Mouse (Mus musculus): ENCODE measurements around the gene Grin2b.

Gene Grin2b

DNA sequence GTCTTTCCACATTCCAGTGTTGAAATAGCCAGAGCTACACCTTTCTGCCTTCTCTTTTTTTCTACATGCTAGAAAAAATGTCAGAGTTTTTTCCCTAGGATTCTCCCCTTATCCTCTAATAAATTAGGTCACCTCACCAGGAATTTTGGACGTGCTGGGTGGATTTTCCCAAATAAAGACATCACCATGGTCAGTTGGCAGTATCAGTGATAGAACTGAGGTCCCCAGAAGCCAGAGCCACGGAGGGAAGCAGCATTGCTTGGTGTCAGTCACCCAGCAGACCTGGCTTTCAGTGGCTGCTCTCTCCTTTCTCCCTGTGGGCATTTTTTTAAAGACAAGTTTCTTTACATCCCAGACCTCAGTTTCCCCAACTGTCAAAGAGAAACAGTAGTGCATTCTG, 68.1 kb downstream of the Grin2b start:
- DNase-seq (ENCODE audit: low read depth, low spot score): no peak

DNA sequence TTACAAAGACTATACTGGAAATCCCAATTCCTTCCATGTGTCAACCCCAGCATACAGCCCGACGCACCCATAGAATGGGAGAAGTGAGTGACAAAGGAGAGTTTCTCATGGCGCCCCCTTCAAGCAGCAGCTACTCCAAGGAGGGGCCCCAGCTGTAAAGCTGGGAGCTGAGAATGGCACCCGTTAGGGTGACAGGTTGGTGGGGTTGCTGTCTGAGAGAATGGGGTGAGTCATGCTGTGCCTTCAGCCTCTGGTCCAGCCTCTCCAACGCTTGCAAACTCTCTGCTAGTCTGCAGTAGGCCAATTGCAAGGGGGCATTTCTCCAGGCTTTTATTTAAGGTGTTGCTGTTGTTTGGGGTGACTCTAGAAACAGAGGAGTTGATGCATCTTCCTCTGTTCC, 73.1 kb downstream of the Grin2b start:
- no peak for DNase-seq (ENCODE audit: low read depth, low spot score)

DNA sequence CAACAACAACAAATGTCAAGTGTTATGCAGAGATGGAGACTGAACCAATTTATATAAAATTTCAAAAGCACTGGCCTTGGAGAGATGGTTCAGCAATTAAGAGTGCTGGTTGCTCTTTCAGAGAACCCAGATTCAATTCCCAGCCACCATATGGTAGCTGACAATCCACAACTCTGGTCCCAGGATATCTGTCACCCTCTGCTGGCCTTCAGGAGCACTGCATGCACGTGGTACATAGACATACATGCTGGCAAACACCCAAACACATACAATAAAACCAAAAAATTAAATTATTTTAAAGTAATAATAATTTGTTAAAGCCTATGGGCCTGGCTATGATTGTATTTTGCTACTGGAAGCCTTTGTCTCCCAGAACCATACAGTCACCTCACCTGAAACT, 77.0 kb downstream of the Grin2b start:
- no peak for DNase-seq (ENCODE audit: low read depth, low spot score)

- no peak for DNase-seq (ENCODE audit: low read depth, low spot score)
Observed at GRCm38 (mm10) chr6:136079991-136080734, 93.1 kb downstream of the Grin2b start.

DNA sequence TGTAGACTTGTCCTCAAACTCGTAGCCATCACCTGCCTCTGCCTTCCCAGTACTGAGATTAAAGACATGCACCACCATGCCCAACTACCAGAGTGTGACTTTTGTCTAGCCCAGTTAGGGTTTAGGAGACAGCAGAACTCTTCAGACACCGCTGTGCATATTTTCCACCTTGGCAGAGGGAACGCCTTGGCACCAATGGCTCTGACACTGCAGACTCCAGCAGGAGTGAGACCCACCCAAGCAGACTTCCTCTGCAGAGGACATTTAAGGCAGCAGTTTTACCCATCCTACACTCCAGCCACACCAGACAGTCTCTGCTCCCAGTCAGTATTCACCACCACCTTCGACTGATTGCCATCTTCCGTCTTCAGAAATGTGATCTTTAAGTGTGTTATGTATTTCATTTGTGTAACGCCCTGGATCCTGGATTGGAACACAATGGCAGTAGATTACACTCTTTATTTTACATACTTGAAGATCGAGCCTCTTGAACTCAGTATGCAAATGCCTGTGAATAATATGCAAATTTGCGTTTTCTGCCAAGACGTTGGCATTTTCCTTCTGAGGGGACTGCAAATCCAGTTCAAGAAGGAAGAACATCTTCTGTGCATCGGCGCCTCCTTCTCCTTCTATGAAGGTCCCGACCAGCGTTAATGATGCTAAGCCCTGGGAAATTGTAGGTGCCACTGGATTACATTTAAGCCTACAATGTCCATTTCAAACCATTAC, 100.8 kb downstream of the Grin2b start:
- no peak for DNase-seq (ENCODE audit: low read depth, low spot score)

DNA sequence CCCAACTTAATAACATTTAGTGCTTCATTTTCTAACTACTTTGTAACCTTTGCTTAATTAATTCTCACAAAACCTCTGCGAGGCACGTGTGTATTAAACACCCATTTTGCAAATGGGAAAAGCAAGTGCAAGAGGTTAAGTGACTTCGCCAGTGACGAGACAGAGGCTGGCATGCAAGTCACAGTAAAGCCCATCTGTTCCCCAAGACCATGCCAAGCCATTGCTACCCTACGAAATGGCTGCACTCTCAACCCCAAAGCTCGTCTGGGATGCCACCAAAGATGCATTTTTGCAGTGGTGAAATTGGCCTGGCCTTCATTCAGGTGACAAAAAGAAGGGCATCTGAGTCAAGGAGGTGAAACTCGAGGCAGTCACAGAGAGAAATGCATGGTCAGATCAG, 103.2 kb downstream of the Grin2b start:
- no peak for DNase-seq (ENCODE audit: low read depth, low spot score)

DNA sequence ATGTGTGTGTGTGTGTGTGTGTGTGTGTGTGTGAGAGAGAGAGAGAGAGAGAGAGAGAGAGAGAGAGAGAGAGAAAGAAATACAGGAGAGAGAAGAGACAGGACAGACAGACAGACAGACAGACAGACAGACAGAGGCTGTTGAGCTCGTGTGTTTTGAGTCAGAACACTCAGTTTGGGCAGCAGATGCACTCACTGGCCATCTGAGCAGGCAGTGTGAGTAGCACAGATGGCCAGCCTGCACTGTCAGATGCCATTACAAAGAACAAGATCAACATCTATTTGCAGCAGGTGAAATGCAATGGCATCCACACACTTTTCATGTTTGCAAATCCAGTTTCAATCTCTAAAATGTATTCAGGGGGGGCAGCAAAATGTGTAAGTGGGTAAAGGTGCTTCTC, 120.0 kb downstream of the Grin2b start:
- no peak for DNase-seq (ENCODE audit: low read depth, low spot score)

- DNase-seq (ENCODE audit: low read depth, low spot score): no peak
Observed at GRCm38 (mm10) chr6:136050346-136050745, 123.0 kb downstream of the Grin2b start.

DNA sequence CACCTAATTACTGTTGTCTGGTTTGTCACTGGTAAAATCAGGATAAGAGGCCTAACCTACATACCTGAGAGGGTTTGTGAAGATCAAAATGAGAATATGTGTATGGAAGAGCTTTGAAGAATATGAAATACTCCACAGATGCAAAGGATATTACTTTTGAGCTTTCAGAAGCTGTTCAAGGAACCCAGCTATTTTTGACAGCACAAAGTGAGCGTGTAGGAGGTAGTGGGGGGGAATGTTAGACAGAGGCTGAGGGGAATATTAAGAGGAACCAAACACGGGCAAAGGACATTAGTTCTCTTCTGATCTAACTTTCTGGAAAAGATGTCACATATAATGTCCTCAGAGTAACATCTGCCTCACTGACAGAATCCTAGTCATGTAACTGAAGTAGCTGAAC, 125.2 kb downstream of the Grin2b start:
- DNase-seq (ENCODE audit: low read depth, low spot score): no peak

GRCm38 (mm10) chr6:136046091-136046490, 127.2 kb downstream of the Grin2b start:
- peak; percentile 2 for DNase-seq (ENCODE audit: low read depth, low spot score)

DNA sequence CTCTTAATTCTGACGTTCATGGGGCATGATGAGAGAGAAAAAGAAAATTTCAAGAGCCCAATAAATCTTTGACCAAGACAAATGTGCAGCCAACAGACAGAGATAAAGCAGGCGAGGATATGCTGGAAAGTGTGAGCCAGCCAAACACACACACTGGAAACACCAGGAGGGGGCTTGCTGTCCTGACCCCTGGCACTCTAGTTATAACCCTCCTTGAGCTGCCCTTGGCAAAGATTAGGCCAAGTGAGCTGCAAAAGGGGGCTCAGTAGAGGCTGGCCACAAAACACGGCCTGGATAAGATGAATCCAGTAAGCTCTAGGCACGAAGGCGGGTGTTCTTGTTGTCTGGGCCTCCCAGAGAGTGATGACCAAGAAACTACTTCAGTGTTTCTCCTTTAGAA, 128.8 kb downstream of the Grin2b start:
- no peak for DNase-seq (ENCODE audit: low read depth, low spot score)

GRCm38 (mm10) chr6:136042375-136042774, 130.9 kb downstream of the Grin2b start:
- no peak for DNase-seq (ENCODE audit: low read depth, low spot score)

DNA sequence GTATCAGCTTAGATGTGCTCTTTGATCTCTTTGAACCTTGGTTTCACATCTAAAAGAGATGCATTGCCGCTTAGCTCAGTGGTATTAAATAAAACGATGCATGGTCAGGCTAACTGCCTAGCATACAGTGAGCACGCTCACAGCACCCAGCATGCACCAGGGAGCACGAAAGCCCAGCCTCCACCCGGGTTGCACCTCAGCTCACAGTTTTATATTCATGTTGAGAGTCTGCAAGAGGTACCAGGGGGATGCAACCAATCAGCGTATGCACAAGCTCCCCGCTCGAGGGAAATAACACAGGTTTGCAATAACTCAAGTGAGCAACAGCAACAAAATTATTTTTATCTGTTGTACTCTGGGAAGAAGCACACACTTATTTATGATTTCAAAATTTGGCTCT, 131.5 kb downstream of the Grin2b start:
- DNase-seq (ENCODE audit: low read depth, low spot score): no peak

GRCm38 (mm10) chr6:136040931-136041330, 132.4 kb downstream of the Grin2b start:
- no peak for DNase-seq (ENCODE audit: low read depth, low spot score)

GRCm38 (mm10) chr6:136029235-136029939, 143.9 kb downstream of the Grin2b start:
- no peak for DNase-seq (ENCODE audit: low read depth, low spot score)

DNA sequence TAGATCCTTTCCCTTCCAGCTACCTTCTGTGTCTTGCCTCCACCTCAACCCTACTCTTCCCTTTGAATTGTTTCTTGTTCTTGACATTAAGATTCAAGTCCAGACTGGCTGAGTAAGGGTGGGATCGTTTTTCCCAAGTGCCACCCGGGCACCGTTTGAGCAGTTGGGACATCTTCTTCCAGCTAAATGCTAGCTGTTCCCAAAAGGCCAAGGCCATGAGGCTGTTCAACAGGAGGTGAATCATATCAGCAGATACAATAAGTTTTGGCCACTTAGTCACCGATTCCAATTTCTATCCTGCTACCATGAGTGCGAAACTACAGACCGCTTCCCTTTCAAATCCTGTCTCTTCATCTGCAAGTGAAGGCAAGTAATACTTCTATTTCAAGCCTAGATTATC, 146.4 kb downstream of the Grin2b start:
- DNase-seq (ENCODE audit: low read depth, low spot score): no peak

GRCm38 (mm10) chr6:136025801-136026200, 147.5 kb downstream of the Grin2b start:
- no peak for DNase-seq (ENCODE audit: low read depth, low spot score)

- DNase-seq (ENCODE audit: low read depth, low spot score): no peak
Observed at GRCm38 (mm10) chr6:136020460-136020859, 152.9 kb downstream of the Grin2b start.

DNA sequence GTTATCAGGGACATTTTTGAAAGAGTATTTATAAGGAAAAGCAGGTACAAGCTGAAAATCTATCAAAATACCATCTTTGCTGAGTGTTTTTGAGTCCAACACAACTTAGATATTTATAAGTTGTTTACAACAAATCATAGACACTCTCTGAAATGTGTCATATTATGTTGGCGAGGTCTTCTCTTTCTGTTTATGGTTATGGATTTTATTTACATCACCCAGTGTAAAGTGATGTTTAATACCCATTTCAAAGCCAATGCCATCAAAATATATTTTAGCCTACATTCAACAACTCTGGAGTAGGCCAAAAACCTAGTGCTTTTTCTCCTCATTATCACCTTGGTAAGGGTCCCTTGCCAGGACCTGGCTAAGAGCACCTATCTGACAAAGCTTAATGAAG, 154.3 kb downstream of the Grin2b start:
- no peak for DNase-seq (ENCODE audit: low read depth, low spot score)

DNA sequence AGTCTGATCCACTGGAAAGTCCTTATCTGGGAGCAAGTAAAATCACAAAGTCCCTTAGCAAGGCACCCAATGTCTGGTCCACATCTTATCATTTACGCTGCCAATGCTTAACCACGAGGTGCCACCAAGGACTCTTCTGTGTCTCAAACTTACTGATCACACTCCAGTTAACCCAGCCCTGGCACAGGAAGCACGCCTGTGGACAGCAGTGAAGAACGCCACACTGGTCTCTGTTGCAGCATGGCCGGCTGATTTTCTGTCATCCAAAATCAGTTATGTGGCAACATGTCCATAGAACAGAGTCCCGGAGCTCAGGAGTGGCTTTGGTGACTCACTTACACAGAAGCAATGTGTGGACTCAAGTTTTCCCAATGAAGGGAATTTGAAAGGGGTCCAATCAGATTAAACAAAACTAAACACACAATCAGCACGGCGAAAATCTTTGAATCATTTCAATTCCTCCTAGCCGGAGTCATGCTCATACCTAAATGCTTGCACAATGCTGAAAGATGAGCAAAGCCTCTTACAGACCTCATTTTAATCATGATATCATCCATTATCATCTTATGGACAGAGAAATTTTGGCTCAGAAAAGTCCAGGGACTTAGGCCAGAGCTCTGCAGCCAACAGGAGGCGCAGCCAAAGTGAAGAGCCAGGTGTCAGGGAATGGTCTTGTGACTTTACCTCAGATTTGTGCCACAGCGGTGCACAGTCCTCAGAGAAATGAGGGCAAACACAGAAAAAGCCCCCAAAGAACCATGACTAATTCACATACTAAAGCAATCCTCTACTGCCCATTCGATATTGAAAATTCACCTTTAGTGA, 159.5 kb downstream of the Grin2b start:
- no peak for DNase-seq (ENCODE audit: low read depth, low spot score)

DNA sequence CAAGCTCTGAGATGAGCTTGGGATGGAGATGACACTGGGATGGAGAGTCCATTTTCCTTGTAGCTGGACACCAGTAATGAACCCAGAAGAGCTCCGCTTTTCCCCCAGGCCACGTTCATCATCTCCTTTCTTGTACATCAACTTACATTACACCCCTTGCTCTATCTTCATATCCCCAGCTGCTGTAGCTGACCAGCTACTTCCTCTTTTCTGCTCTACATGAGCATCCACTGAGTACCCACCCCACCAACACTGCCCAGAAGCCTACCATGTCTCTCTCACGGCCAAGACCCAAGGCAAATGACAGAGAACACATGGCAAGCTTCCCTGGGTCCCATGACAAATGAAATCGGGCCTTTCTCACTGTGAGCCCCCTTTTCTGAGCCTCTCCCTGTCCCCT, 161.8 kb downstream of the Grin2b start:
- DNase-seq (ENCODE audit: low read depth, low spot score): no peak

- no peak for DNase-seq (ENCODE audit: low read depth, low spot score)
Observed at GRCm38 (mm10) chr6:136011038-136011311, 162.3 kb downstream of the Grin2b start.
